Mouse (Mus musculus) limb, embryonic 14.5 days (tissue): ENCODE data around the gene Actl11. TPM values are rescaled to one million over a fixed set of nuclear protein-coding genes. Genes with fewer than 3 reads are reported as not detected.

ENCODE experiments used
- ATAC-seq: fragments of 200-750 bp; cut with Nextera tagmentation; 2 replicates; pipeline ENCODE4 v1.8.0; 2017; ENCODE audit warnings: low read depth, moderate number of reproducible peaks, moderate TSS enrichment; ENCODE audit not compliant: low FRiP score
- DNase-seq: peaks from one replicate; pipeline ENCODE4 v3.0.0-alpha.2; 2015; ENCODE audit warnings: low spot score
- H3K27ac ChIP-seq: fragments of 300-500 bp; sonication (generic); replicated peaks from 2 replicates; pipeline ENCODE4 v1.5.1; 2014; ENCODE audit warnings: low read depth, mild to moderate bottlenecking, low read length, moderate library complexity, mixed read lengths
- H3K27me3 ChIP-seq: fragments of 300-500 bp; sonication (generic); 2 replicates; pipeline ENCODE4 v1.6.1; 2014; ENCODE audit warnings: low read length, mixed read lengths; ENCODE audit not compliant: control insufficient read depth, insufficient read depth
- H3K36me3 ChIP-seq: fragments of 300-500 bp; sonication (generic); 2 replicates; pipeline ENCODE4 v1.6.1; 2014; ENCODE audit warnings: mild to moderate bottlenecking, low read length, moderate library complexity, mixed read lengths; ENCODE audit not compliant: control insufficient read depth, insufficient read depth
- H3K4me1 ChIP-seq: fragments of 300-500 bp; sonication (generic); 2 replicates; pipeline ENCODE4 v1.6.1; 2014; ENCODE audit warnings: antibody characterized with exemption, low read length, mixed read lengths; ENCODE audit not compliant: control insufficient read depth, insufficient read depth
- H3K4me2 ChIP-seq: fragments of 300-500 bp; sonication (generic); replicated peaks from 2 replicates; pipeline ENCODE4 v1.6.1; 2014; ENCODE audit warnings: low read depth, mild to moderate bottlenecking, low read length, moderate library complexity; ENCODE audit not compliant: severe bottlenecking
- H3K4me3 ChIP-seq: fragments of 300-500 bp; sonication (generic); replicated peaks from 2 replicates; pipeline ENCODE4 v1.5.1; 2014; ENCODE audit warnings: low read length
- H3K9ac ChIP-seq: fragments of 300-500 bp; sonication (generic); 2 replicates; pipeline ENCODE4 v1.6.1; 2014; ENCODE audit warnings: mild to moderate bottlenecking, low read depth, low read length, moderate library complexity; ENCODE audit not compliant: severe bottlenecking
- H3K9me3 ChIP-seq: fragments of 300-500 bp; sonication (generic); 2 replicates; pipeline ENCODE4 v1.6.1; 2016; ENCODE audit warnings: low read length; ENCODE audit not compliant: control insufficient read depth
- POLR2A ChIP-seq: fragments of 200-500 bp; IDR thresholded peaks from 2 replicates; pipeline ENCODE4 v1.8.0; 2012; ENCODE audit warnings: inconsistent platforms, mild to moderate bottlenecking, moderate library complexity, borderline replicate concordance; ENCODE audit not compliant: insufficient read depth, insufficient read length; ENCODE audit errors: extremely low read depth
- WGBS: fragments of 180-500 bp; shearing (Covaris S2); extraction: QIAGEN DNeasy Blood & Tissue Kit; methylation state at CpG from one replicate; pipeline ENCODE4 v1.1.7; 2014; 5-methylcytosine and 5-hydroxymethylcytosine counted together
- polyA plus RNA-seq, 2 experiments: library from polyadenylated mRNA; depleted of rRNA in 1 of 2; stranded (reverse) in 1 of 2; unstranded in 1 of 2; fragments of >200 nt; fragmentation: Nextera tagmentation in 1 of 2; extraction: Ambion mirVana in 1 of 2; gene quantifications; 2 replicates each; pipeline versions ENCODE4 v1.2.1 to v1.2.3; 2012 to 2014

Actl11 gene
- polyA plus RNA-seq, 2 experiments, result not detected

DNA sequence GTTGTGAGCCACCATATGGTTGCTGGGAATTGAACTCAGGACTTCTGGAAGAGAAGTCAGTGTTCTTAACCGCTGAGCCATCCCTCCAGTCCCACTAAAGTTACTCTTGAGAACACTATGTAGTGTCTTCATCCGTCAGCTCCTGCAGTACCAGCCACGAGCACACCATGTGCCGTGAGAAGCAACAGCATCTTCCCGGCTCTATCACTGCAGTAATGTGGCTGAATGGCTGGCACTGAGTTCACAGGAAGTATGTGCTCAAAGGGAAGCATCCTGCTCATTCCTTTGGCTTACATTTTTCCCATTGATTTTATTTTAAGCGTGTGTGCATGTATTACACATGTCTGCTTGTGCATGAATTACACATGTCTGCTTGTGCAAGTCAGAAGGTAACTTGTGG is 39.2 kb downstream of the Actl11 start:
- no peak overlapping the region for H3K27ac ChIP-seq
- H3K36me3 ChIP-seq, result peaks cover 23% of the 10 kb centered on the region
- no peaks in the 10 kb centered on the region for H3K9me3 ChIP-seq
- no peaks in the 10 kb centered on the region for H3K27me3 ChIP-seq
- H3K9ac ChIP-seq, result no peak overlapping the region
- ATAC-seq (no peak), DNase-seq (no peak)
- TF ChIP-seq POLR2A, result no peak
- H3K4me3 ChIP-seq, result no peak overlapping the region
- no peaks in the 10 kb centered on the region for H3K4me1 ChIP-seq
- H3K4me2 ChIP-seq, result no peak overlapping the region
- 82% methylated on average over 6 of the region's 6 CpGs for WGBS

DNA sequence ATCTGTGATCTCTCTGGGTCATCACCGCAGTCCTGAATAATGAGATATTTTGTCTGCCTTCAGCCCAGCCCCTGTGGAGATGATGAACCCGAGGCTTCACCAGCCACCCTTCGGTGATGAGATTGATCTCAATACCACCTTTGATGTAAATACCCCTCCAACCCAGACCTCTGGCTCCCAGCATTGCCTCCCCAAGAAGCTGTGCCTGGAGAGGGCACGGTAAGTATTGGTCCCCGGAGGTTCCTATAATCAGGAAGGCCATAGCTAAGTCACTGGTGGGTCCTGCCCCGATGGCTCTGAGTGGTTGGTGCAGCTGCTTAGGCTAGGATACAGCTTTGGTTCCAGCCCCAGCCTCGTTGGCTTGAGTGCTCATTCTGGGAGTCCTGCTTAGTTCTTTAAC is 40.3 kb downstream of the Actl11 start:
- Histone ChIP-seq H3K4me2 (no peak overlapping the region), H3K27ac (no peak overlapping the region), H3K4me3 (no peak overlapping the region), H3K27me3 (no peaks in the 10 kb centered on the region), H3K36me3 (peaks cover 21% of the 10 kb centered on the region), H3K4me1 (no peaks in the 10 kb centered on the region), H3K9ac (no peak overlapping the region), H3K9me3 (no peaks in the 10 kb centered on the region)
- DNase-seq (no peak), ATAC-seq (no peak)
- no peak for TF ChIP-seq POLR2A
- WGBS, result 92% methylated on average over 7 of the region's 7 CpGs

DNA sequence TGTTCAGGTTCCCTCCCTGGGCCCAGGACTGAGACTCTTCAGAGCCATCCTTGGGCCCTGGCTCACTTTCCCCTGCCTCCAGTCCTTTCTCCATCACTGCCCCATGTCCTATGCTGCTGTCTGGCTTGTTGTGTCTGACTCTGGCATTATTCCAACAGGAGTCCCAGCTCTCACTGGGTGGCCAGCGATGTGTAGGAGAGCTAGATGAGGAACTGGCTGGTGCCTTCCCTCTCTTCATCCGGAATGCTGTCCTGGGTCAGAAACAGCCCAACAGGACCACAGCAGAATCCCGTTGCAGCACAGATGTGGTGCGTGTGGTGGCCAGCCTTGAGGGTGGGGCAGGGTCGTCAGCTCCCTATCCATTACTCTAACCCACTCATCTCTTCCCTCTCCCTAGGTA is 42.0 kb downstream of the Actl11 start:
- Histone ChIP-seq H3K4me1 (peaks cover 2% of the 10 kb centered on the region), H3K27me3 (no peaks in the 10 kb centered on the region), H3K27ac (no peak overlapping the region), H3K4me3 (no peak overlapping the region), H3K4me2 (no peak overlapping the region), H3K9me3 (no peaks in the 10 kb centered on the region), H3K9ac (no peak overlapping the region), H3K36me3 (peaks cover 21% of the 10 kb centered on the region)
- no peak for ATAC-seq
- TF ChIP-seq POLR2A, result no peak
- no peak for DNase-seq
- WGBS, result 85% methylated on average over 5 of the region's 5 CpGs

DNA sequence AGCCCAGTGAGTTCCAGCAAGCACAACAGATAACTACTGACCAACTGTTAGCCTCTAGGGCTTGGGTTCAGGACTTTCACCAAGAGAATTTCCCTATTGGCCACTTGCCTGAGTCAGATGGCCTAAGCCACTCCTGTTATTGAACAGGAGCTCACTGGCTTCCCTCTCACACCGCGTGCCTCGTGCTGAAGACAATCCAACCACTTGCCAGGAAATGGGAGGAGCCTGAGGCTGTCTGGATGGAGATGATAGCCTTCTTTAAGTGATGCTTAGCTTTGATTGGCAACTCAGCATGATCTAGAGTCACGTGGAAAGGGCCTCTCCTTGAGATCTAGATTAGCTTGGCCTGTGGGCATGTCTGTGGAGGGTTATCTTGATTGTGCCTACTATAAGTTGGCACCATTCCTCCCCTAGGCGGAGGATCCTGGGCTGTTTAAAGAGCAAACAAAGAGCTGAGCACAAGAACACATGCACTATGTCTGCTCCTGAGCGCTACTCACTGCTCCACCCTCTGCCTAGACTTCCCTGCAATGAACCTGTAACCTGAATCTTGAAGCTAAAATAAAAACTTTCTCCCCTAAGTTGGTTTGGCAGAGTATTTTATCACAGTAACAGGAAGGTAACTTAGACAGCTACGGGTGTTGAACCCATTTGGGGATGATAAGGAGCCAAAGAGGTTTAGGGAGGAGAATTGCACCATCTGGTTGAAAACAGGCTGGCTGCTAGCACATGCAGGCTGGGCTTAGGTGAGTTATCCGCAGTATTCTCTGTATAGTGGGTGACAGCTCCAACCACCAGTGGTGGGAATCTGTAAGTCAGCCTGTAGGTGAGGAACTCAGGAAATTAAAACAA is 43.6 kb downstream of the Actl11 start:
- Histone ChIP-seq H3K36me3 (peaks cover 17% of the 10 kb centered on the region), H3K4me2 (no peak overlapping the region), H3K4me1 (peaks cover 7% of the 10 kb centered on the region), H3K4me3 (no peak overlapping the region), H3K9me3 (no peaks in the 10 kb centered on the region), H3K9ac (no peak overlapping the region), H3K27me3 (no peaks in the 10 kb centered on the region), H3K27ac (no peak overlapping the region)
- no peak for ATAC-seq
- 81% methylated on average over 8 of the region's 8 CpGs for WGBS
- TF ChIP-seq POLR2A, result no peak
- DNase-seq, result no peak

DNA sequence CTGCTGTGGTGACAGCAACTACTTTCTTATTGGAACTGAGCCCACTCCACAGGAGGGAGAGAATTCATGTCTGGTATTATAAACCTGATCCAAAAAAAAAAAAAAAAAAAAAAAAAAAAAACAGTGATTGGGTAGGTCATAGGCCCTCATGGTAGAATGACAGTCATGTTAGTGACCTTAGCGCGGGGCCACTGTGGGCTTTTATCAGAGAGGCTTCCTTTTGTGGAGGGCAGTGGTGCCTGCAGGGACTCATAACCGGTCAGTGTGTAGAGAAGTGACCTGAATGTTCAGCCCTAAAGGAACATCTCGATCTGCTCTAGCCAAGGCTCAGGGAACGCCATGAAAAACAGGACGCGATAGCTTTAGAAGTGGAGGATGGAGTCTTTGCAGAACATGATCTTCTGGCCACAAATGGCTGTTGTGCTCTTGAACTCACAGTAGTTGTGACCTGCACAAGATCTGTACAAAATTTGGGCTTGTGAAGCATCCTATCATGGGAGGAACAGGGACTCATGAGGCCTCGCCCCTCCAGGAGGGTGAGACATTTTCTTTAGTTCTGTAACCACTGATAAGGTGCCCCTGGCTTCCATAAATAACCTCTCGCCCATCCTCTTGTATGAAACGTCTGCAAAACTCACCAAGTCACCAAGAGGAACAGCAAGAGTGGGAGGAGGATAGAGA is 46.4 kb downstream of the Actl11 start:
- Histone ChIP-seq H3K9me3 (no peaks in the 10 kb centered on the region), H3K36me3 (peaks cover 5% of the 10 kb centered on the region; the same call in 1 of the 2 replicates), H3K4me3 (no peak overlapping the region), H3K9ac (no peak overlapping the region), H3K4me1 (peaks cover 7% of the 10 kb centered on the region), H3K4me2 (no peak overlapping the region), H3K27ac (peak overlapping the region; percentile 75; the same call in 1 of the 2 replicates), H3K27me3 (no peaks in the 10 kb centered on the region)
- WGBS, result 80% methylated on average over 10 of the region's 10 CpGs
- no peak for TF ChIP-seq POLR2A
- DNase-seq (no peak), ATAC-seq (no peak)
